Mouse (Mus musculus) stomach, embryonic 14.5 days (tissue): ENCODE data around the gene Camk2g. TPM values are rescaled to one million over a fixed set of nuclear protein-coding genes. Genes with fewer than 3 reads are reported as not detected.

Experiments used
- ATAC-seq: fragments of 200-750 bp; cut with Nextera tagmentation; 2 replicates; pipeline ENCODE4 v1.8.0; 2017; ENCODE audit warnings: low read depth, moderate TSS enrichment; ENCODE audit not compliant: insufficient number of reproducible peaks, insufficient read depth, low FRiP score
- H3K27ac ChIP-seq: fragments of 300-500 bp; sonication (generic); 2 replicates; pipeline ENCODE4 v1.5.1; 2014; ENCODE audit warnings: mild to moderate bottlenecking, low read length, moderate library complexity, mixed read lengths
- H3K27me3 ChIP-seq: fragments of 300-500 bp; sonication (generic); 2 replicates; pipeline ENCODE4 v1.6.1; 2014; ENCODE audit warnings: low read length, control low read depth, mixed read lengths; ENCODE audit not compliant: control insufficient read depth, insufficient read depth
- H3K36me3 ChIP-seq: fragments of 300-500 bp; sonication (generic); 2 replicates; pipeline ENCODE4 v1.6.1; 2014; ENCODE audit warnings: mild to moderate bottlenecking, control low read depth, low read length, moderate library complexity, mixed read lengths; ENCODE audit not compliant: control insufficient read depth, insufficient read depth
- H3K4me1 ChIP-seq: fragments of 300-500 bp; sonication (generic); 2 replicates; pipeline ENCODE4 v1.6.1; 2014; ENCODE audit warnings: low read length, control low read depth, mixed read lengths; ENCODE audit not compliant: control insufficient read depth, insufficient read depth
- H3K4me2 ChIP-seq: fragments of 300-500 bp; sonication (generic); replicated peaks from 2 replicates; pipeline ENCODE4 v1.6.1; 2014; ENCODE audit warnings: low read depth, low read length, control low read depth
- H3K4me3 ChIP-seq: fragments of 300-500 bp; sonication (generic); 2 replicates; pipeline ENCODE4 v1.5.1; 2014; ENCODE audit warnings: low read depth, low read length, control low read depth
- H3K9ac ChIP-seq: fragments of 300-500 bp; sonication (generic); replicated peaks from 2 replicates; pipeline ENCODE4 v1.6.1; 2014; ENCODE audit warnings: low read depth, mild to moderate bottlenecking, control low read depth, low read length, moderate library complexity, mixed read lengths
- H3K9me3 ChIP-seq: fragments of 300-500 bp; sonication (generic); 2 replicates; pipeline ENCODE4 v1.6.1; 2016; ENCODE audit warnings: low read depth, low read length, control low read depth; ENCODE audit not compliant: control insufficient read depth
- WGBS: fragments of 180-500 bp; shearing (Covaris S2); extraction: QIAGEN DNeasy Blood & Tissue Kit; methylation state at CpG from one replicate; pipeline ENCODE4 v1.1.7; 2014; 5-methylcytosine and 5-hydroxymethylcytosine counted together
- polyA plus RNA-seq: library from polyadenylated mRNA; unstranded; fragments of >200 nt; fragmentation: Nextera tagmentation; extraction: Ambion mirVana; gene quantifications from 2 replicates; pipeline ENCODE4 v1.2.1, GENCODE M21; 2014

Camk2g gene
- polyA plus RNA-seq, 1 experiment from 2014 or later: 53.6 TPM

DNA sequence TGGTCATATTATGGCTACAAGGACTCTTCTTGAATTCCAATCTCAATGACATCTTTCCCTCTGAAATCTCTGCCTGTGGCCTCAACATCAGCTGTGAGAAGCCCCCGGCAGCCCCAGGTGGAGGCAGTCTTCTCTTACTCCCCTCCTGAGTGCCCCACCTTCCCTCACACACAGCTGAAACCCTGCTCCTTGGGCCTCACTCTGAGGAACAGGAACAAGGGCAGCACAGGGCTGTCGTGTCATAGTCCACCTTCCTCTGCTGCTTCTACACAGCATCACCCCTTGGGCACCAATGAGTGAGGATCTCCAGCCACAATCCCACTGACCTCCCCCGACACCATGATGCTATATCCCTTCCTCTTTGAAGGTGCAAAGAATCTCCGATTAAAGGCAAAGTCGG, 7.9 kb downstream of the Camk2g start:
- 85% methylated on average over 5 of the region's 5 CpGs for WGBS
- no peak overlapping the region for H3K4me3 ChIP-seq
- H3K9ac ChIP-seq: no peak overlapping the region
- H3K27me3 ChIP-seq: no peaks in the 10 kb centered on the region
- peaks cover 44% of the 10 kb centered on the region for H3K36me3 ChIP-seq
- no peak overlapping the region for H3K27ac ChIP-seq
- H3K4me2 ChIP-seq: no peak overlapping the region
- peaks cover 10% of the 10 kb centered on the region; the same call in 1 of the 2 replicates for H3K4me1 ChIP-seq
- no peak for ATAC-seq
- H3K9me3 ChIP-seq: no peaks in the 10 kb centered on the region

DNA sequence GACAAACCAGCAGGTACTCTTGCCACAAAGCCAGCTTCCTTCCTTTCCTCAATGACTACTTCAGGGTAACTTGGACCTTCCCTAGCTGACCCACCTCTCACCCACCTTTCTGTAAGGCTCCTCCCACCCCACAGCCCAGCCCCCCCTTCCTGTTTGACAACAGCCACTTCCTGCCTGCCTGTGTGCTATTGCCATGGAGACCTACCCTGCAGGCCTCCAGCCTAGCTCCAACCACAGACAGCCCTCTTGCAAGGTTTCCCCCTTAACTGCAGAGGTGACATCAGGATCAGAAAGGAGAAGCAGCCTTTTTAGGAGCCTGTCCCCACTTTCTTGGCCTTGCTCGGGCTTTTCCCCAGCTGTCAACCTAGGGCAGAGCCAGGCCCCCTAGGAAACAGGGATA, 8.7 kb downstream of the Camk2g start:
- Histone ChIP-seq H3K4me3 (no peak overlapping the region), H3K27me3 (no peaks in the 10 kb centered on the region), H3K9ac (no peak overlapping the region), H3K4me1 (peaks cover 10% of the 10 kb centered on the region; the same call in 1 of the 2 replicates), H3K27ac (no peak overlapping the region), H3K9me3 (no peaks in the 10 kb centered on the region), H3K36me3 (peaks cover 39% of the 10 kb centered on the region), H3K4me2 (no peak overlapping the region)
- WGBS: 67% methylated on average over 1 of the region's 1 CpGs
- 0 out of 2 replicates have a peak, but pooled peaks have one; percentile 46 for ATAC-seq

DNA sequence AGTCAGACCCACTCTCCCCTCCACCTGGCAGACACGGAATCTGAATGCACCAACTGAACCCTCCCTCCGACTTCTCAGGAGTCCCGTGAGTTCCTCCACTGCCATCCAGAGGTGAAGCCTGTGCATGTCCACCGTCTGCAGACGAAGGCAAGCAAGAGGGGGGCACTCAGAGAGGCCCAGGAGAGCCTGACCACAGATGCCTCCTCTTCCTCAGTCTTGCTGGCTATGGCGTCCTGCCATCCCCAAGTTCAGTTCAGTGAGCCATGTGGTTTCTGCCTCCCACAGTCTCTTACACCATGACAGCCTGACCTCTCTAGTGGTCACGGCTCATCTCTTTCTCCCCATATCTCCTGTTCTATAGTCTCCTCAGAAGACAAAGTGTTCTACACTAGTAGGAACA, 9.2 kb downstream of the Camk2g start:
- no peak for ATAC-seq
- H3K36me3 ChIP-seq: peaks cover 36% of the 10 kb centered on the region
- WGBS: 74% methylated on average over 7 of the region's 7 CpGs

DNA sequence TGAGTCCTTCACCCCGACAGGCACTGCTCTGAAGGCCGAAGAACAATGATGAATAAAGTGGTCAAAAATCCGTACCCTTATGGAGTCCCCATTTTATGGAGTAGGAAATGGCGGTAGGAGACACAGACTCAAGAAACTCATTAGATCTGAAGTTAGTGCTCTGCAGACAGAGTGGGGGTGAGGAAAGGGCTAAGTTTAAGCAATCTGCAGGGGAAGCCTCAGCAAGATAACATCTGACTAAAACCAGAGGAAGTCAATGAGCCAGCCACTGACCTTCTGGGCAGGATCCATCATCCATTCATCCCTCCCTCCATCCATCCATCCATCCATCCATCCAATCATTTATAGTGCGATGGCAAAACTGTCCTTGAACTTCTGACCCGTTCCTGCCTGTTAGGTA, 10.4 kb downstream of the Camk2g start:
- no peaks in the 10 kb centered on the region for H3K9me3 ChIP-seq
- peaks cover 10% of the 10 kb centered on the region; the same call in 1 of the 2 replicates for H3K4me1 ChIP-seq
- H3K4me2 ChIP-seq: no peak overlapping the region
- H3K4me3 ChIP-seq: no peak overlapping the region
- no peak overlapping the region for H3K9ac ChIP-seq
- H3K36me3 ChIP-seq: peaks cover 36% of the 10 kb centered on the region
- no peaks in the 10 kb centered on the region for H3K27me3 ChIP-seq
- 92% methylated on average over 6 of the region's 6 CpGs for WGBS
- no peak overlapping the region for H3K27ac ChIP-seq
- ATAC-seq: no peak

More for the DNA sequence above, 9.2 kb downstream of the Camk2g start:
- no peak overlapping the region for H3K9ac ChIP-seq
- H3K27ac ChIP-seq: no peak overlapping the region
- no peaks in the 10 kb centered on the region for H3K9me3 ChIP-seq
- no peak overlapping the region for H3K4me2 ChIP-seq
- no peak overlapping the region for H3K4me3 ChIP-seq
- no peaks in the 10 kb centered on the region for H3K27me3 ChIP-seq
- peaks cover 10% of the 10 kb centered on the region; the same call in 1 of the 2 replicates for H3K4me1 ChIP-seq

DNA sequence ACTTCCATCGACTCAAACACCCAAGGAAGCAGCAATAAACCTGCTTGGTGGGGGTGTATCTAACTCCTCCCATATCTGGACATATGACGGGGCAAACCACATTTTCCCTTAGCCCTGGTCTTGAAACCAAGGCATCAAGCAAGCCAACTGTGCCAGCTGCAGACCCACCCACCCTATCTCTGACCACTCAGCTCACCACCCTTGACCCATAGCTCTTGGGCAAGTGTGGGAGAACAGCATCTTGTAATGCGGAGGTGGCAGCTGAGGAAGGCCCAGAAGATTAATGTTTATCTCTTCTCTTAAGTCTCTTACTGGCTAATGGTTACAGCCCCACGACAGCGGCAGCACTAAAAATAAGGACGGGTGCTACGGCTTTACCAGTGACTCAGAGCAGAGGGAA, 11.0 kb downstream of the Camk2g start:
- H3K27ac ChIP-seq: no peak overlapping the region
- WGBS: 85% methylated on average over 7 of the region's 7 CpGs
- peaks cover 41% of the 10 kb centered on the region for H3K36me3 ChIP-seq
- H3K9me3 ChIP-seq: no peaks in the 10 kb centered on the region
- H3K4me3 ChIP-seq: no peak overlapping the region
- H3K4me1 ChIP-seq: peaks cover 10% of the 10 kb centered on the region; the same call in 1 of the 2 replicates
- ATAC-seq: no peak
- no peaks in the 10 kb centered on the region for H3K27me3 ChIP-seq
- H3K9ac ChIP-seq: no peak overlapping the region
- no peak overlapping the region for H3K4me2 ChIP-seq

DNA sequence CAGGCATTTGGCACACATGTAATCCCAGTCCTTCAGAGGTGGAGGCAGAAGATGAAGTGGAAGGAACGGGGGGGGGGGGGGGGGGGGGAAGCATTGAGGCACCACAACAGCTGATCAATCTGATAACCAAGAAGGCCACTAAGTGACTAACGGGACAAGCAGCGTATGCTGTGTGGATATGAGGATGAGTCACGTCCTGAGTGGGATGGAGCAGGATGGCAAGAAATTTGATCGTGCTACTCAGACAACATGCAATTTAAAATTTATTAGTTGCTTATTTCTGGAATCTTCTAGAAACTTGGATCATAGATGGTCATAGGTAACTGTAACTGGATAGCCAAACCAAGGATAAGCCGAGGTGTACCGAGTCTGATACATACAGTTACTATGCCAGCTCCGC, 13.7 kb downstream of the Camk2g start:
- Histone ChIP-seq H3K4me2 (no peak overlapping the region), H3K9me3 (no peaks in the 10 kb centered on the region), H3K4me1 (no peaks in the 10 kb centered on the region), H3K9ac (no peak overlapping the region), H3K27ac (no peak overlapping the region), H3K4me3 (no peak overlapping the region), H3K27me3 (no peaks in the 10 kb centered on the region), H3K36me3 (peaks cover 40% of the 10 kb centered on the region)
- no peak for ATAC-seq
- 89% methylated on average over 8 of the region's 8 CpGs for WGBS

DNA sequence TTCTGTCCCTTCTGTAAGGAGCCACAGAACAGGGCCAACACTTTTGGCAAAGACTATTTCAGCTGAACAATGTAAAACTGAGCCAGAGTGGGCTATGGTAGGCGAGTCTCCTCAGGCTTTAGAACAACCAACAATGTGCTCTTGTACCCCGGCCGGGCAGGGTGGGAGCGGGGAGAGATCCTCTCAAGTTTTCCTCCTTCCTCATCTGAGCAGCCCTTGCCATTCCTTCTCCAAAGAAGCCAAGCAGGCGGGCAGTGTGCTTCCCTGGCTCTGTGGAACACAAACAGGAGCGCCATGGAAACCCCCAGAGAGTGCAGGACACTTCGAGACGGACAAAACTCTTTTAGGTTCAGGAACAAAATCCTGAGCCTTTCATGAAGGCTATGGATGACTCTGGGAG, 15.4 kb downstream of the Camk2g start:
- Histone ChIP-seq H3K9me3 (no peaks in the 10 kb centered on the region), H3K27me3 (no peaks in the 10 kb centered on the region), H3K4me2 (no peak overlapping the region), H3K27ac (no peak overlapping the region), H3K4me1 (no peaks in the 10 kb centered on the region; the same call in 1 of the 2 replicates), H3K9ac (no peak overlapping the region), H3K4me3 (no peak overlapping the region), H3K36me3 (peaks cover 26% of the 10 kb centered on the region)
- WGBS: 92% methylated on average over 8 of the region's 8 CpGs
- ATAC-seq: no peak

DNA sequence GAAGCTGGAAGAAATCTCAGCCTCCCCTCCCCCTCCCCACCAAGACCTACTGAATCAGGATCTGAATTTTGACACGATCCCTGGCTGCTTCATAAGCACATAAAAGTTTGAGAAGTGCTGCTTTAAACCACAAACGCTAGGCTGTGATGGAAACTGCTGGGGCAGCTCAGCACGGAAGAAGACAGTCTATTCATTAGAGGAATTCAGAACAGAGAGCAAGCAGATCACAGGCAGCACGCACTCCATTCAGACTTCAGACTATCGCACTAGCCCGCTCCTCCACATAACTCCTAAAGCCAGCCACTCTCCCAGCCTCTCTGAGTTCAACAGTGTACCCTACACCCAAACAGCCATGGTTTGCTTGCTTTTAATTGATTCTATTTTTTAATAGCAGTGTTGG, 18.2 kb downstream of the Camk2g start:
- Histone ChIP-seq H3K27me3 (no peaks in the 10 kb centered on the region), H3K4me2 (no peak overlapping the region), H3K4me3 (no peak overlapping the region), H3K9me3 (no peaks in the 10 kb centered on the region), H3K4me1 (no peaks in the 10 kb centered on the region; the same call in 1 of the 2 replicates), H3K27ac (no peak overlapping the region), H3K36me3 (peaks cover 26% of the 10 kb centered on the region), H3K9ac (no peak overlapping the region)
- 44% methylated on average over 6 of the region's 6 CpGs for WGBS
- no peak for ATAC-seq

DNA sequence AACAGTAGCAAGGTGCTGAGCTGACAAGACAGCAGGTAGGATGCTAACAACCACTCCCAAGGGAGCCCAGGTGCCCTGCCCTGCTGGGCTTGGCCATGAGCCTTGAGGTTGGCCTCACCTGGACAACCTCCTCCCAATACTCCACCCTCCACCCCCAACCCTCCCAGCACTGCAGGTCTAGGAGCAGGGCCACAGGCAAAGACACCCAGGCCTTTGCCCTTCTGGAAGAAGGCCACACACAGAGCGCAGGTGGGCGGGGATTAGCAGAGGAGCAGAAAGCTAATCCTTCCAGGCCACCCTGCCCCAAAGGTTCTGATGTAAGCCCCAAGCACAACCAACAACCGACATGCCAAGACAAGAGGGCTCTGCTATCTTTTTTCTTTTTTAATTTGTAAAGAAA, 20.5 kb downstream of the Camk2g start:
- H3K27ac ChIP-seq: no peak overlapping the region
- WGBS: 58% methylated on average over 3 of the region's 3 CpGs
- no peaks in the 10 kb centered on the region for H3K27me3 ChIP-seq
- peaks cover 31% of the 10 kb centered on the region for H3K36me3 ChIP-seq
- H3K4me2 ChIP-seq: no peak overlapping the region
- no peak; the same call in 1 of the 2 replicates for ATAC-seq
- H3K4me3 ChIP-seq: no peak overlapping the region
- no peaks in the 10 kb centered on the region; the same call in 1 of the 2 replicates for H3K4me1 ChIP-seq
- H3K9ac ChIP-seq: no peak overlapping the region
- H3K9me3 ChIP-seq: no peaks in the 10 kb centered on the region
